Mouse (Mus musculus): ENCODE measurements around the gene Ildr1.
A peak's percentile ranks its signal among the peaks of the same experiment; 100 is the strongest.

The Ildr1 gene

DNA sequence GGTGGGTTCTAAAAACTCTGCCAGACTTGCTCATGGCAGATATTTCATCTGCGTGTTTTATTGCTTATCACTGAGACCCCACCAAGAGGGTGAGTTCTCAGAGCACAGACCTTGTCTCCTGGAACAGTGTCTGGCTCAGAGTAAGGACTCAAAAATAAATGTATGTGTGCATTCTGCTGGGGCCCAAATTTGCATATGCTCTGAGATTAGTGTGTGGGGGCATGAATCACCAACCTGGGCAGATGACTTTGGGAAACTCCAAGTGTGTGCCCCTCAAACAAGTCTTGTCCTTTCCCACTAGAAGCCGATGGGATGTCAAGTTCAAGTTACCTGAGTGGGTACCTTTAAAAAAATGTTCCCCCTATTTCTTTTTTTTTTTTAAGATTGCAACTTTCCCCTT is 6.7 kb downstream of the Ildr1 start:
- no peak for DNase-seq (ENCODE audit: low read depth, low spot score)

DNA sequence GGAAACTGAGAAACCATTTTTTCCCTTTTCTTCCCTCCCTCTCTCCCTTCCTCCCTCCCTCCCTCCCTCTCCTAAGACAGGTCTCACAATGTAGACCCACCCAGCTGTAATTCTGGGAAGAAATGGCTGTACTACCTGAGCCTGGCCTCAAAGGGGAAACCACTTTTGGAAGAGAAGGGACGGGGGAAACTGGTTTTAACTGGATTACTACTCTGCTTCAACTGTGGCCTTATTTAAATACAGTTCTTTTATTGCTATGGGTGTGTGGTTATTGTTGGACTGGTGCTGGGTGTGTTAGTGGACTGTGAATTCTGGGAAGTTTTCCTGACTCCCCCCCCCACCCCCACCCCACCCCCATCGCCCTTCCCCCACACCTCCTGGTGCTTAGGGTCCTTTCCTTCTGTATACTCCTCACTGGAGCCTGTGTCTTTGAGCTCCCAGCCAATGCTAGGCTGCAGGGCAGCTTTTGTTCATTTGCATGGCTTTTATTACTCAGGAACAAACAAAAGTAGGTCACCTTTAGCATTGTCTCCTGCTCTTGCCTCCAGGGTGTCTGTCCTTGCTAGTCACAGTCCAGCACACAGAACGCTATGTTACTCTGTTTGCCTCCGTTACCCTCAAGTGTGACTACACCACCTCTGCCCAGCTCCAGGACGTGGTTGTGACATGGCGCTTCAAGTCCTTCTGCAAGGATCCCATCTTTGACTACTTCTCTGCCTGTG is 14.1 kb downstream of the Ildr1 start:
- no peak for DNase-seq (ENCODE audit: low read depth, low spot score)

GRCm38 (mm10) chr16:36708751-36709150 is 15.0 kb downstream of the Ildr1 start:
- peak; percentile 39 for DNase-seq (ENCODE audit: low read depth, low spot score)

GRCm38 (mm10) chr16:36709405-36709804 is 15.6 kb downstream of the Ildr1 start:
- DNase-seq (ENCODE audit: low read depth, low spot score), result peak; percentile 69

GRCm38 (mm10) chr16:36710794-36711193 is 17.0 kb downstream of the Ildr1 start:
- peak; percentile 65 for DNase-seq (ENCODE audit: low read depth, low spot score)

- DNase-seq (ENCODE audit: low read depth, low spot score), result no peak
These were observed 18.0 kb downstream of the Ildr1 start for GRCm38 (mm10) chr16:36711760-36712159.

DNA sequence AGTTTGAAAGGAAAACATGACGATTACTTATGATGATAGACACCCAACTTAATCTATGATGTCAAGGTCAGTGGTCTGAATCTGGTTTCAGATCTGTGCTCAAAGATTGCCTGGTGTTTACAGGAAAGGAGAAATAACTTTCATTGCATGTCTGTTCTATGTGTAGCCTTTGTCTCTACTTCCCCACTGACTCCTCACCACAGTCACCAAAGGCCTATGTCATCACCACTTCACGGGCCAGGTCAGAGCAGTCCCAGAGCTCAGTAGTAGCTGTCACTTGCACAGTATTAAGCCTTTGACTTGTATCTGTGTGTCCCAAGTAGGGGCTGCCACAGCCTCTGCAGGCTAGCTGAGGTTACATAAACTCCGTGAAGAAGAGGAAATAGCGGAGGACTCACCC is 23.7 kb downstream of the Ildr1 start:
- DNase-seq (ENCODE audit: low read depth, low spot score), result no peak

- DNase-seq (ENCODE audit: low read depth, low spot score), result no peak
These were observed 24.9 kb downstream of the Ildr1 start for GRCm38 (mm10) chr16:36718637-36719036.

DNA sequence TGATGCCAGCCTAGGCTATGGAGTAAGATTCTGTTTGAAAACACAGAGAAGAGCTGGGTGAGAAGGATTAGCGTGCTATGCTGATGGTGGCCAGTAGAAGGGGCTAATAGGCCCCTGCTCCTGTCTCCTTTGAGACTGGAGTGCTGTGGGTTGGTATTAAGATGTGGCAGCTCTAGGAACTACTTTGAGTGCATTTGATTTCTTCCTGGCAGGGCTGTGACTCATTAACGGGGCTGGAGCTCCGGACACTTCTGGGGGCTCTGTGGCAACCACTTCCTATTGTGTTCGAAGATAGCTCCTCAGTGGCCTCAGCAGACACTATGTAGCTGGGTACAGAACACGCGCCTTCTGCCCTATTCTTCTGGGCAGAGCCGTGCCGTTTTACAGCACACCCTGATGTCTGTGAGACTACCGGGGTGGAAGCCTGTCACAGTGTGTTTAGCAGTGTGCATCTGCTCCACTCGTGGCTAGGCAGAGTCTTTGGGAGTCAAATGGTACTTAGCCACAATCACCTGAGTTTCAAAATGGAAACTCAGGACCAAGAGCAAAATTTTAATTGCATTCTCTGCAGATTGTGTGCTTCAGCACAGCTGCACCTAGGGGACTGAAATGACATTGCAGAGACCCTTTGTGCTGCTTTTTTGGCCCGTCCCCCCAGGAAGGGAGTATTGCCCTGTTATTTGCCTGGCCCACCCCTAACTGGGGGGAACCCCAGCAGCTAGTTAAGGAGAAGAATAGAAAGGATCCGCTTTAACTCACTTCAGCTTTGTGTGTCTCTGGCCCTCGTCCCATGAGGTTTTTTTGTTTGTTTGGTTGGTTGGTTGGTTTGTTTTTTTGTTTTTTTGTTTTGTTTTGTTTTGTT is 26.6 kb downstream of the Ildr1 start:
- DNase-seq (ENCODE audit: low read depth, low spot score), result peak; percentile 57

- no peak for DNase-seq (ENCODE audit: low read depth, low spot score)
These were observed 29.0 kb downstream of the Ildr1 start for GRCm38 (mm10) chr16:36722739-36723138.

DNA sequence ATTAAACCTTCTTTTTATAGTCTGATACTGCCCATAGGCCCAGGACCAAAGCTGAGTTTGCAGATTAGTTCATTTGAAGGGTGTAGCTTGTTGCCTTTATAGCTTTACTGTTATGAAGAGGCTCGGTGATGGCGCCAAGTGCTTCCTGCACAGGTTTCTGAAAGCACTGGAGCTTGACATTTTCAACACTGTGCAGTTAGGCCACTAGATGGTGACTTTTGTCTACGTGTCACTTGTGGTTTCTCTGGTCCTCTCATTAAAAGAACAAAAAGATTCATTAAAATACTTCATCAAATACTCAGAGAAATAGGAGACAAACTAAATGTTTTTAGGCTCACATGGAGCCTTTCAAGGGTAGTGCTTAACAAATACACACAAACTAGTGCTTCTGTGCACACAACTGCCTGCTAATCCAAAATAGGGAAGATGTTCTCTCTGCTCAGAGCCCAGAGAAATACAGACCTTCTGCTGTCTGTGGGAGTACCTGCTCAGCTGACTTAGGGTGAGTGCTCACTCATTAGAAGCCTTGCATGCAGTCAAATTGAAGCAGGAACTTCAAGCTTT is 30.2 kb downstream of the Ildr1 start:
- peak; percentile 43 for DNase-seq (ENCODE audit: low read depth, low spot score)

DNA sequence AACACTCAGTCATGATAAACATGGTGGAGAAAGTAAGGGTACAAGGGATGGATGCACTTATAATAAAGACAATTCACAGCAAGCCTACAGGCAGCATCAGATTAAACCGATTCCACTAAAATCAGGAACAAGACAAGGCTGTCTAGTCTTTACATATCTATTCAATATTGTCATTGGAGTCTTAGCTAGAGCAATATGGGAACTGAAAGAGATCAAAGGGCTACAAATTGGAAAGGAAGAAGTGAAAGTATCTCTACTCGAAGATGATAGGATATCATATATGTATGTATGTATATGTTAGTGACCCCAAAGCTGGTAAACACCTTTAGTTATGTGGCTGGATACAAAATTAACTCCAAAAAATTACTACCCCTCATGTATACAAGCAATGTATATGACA is 35.2 kb downstream of the Ildr1 start:
- no peak for DNase-seq (ENCODE audit: low read depth, low spot score)

- no peak for DNase-seq (ENCODE audit: low read depth, low spot score)
These were observed 38.8 kb downstream of the Ildr1 start for GRCm38 (mm10) chr16:36732572-36732971.

DNA sequence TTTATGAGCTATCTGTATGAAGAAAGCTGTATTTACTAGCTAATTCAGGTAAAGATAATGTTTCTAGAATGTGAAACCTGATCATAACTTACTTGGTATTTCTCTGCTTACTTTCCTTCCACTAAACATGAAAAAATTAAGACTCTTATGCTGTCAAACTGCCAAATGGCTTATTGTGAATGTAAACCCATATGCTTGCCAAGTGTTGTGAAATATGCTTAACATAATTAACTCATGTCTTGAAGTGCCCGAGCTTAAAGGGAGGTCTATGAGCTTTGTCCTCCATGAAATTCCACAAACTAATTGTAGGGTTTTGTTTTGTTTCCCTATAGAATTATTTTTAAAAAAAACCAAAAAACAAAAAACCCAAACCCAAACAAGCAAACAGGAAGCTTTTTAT is 40.0 kb downstream of the Ildr1 start:
- DNase-seq (ENCODE audit: low read depth, low spot score), result no peak

- DNase-seq (ENCODE audit: low read depth, low spot score), result no peak
These were observed 41.6 kb downstream of the Ildr1 start for GRCm38 (mm10) chr16:36735421-36735820.

DNA sequence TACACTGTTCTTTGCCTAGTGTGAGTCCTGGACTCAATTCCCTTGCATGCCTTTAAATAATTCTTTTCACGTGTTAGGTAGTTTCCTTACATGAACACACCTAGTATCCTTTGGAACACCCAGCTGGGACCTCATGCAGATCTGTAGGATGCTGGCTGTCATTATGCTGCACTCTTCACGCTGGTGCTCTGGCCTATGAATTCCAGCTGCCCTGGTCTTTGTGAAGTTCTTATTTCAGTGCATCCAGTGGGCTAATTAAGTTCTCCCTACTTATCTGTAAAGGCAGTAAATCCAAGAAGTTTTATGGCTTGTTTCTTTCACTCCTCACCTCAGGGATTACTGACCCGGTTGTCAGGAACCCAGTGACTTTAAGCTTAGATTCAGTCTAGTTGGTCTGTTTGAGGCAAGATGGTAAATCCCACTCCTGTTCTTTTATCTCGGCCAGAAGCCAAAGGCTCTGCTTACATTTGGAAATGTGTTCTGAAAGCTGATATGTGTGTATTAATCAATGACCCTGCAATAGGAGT is 45.7 kb downstream of the Ildr1 start:
- DNase-seq (ENCODE audit: low read depth, low spot score), result no peak

- DNase-seq (ENCODE audit: low read depth, low spot score), result no peak
These were observed 49.8 kb downstream of the Ildr1 start for GRCm38 (mm10) chr16:36743580-36743979.

- DNase-seq (ENCODE audit: low read depth, low spot score), result no peak
These were observed 53.3 kb downstream of the Ildr1 start for GRCm38 (mm10) chr16:36747068-36747467.

DNA sequence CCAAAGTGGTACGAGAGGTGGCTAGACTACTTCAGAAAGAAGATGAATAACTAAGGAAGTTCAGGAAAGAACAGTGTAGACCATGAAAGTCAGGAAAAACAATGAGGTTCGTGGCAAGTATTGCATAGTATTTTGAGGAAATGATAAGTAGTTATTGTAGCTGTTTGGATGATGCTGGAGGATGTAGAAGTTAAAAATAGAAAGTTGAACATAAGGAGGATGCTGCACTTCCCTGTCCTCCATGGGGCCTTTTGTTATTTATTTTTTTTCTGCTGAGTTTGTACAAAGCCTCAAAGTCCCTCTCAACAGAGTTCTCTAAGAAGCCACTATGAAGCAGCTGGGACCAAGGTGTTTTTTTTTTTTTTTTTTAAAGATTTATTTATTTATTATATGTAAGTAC is 54.0 kb downstream of the Ildr1 start:
- DNase-seq (ENCODE audit: low read depth, low spot score), result no peak

DNA sequence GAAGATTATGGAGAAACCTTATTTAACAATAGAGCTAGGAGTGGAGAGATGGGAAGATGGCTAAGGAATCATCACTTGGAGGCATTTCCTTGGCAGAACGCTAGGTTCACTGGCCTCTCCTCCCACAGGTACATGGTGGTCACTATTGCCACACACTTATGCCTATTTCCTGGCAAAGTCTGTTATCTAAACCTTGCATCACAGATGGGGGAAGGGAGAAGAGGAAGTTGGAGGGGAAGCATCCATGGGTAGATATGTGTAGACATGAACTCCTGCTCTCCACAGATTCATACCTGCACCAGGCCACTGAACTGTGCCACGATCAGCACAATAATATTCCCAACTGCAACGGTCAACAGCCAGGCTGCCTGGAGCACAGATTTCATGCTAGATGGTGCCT is 58.2 kb downstream of the Ildr1 start:
- no peak for DNase-seq (ENCODE audit: low read depth, low spot score)

DNA sequence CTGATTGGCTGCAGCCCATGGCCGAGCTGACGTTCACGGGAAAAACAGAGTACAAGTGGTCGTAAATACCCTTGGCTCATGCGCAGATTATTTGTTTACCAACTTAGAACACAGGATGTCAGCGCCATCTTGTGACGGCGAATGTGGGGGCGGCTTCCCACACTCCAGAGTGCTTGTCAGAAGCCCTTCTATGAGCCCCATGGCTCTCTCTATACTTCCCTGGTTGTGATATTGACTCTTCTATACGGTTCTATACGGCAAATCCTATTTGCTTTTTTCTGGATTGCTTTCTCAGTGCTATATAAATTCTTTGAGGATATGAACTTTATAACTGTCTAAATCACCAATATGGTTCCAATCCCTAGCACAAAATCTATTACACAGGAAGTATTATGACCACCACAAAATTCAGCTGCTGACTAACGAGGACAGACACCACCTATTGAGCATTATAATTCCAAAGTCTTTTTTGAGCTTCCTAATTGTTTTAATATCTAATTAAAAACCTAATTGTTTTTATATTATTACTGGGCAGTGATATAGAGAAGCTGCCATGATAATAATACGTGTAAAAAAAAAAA is 76.5 kb downstream of the Ildr1 start:
- peak; percentile 62 for DNase-seq (ENCODE audit: low read depth, low spot score)

DNA sequence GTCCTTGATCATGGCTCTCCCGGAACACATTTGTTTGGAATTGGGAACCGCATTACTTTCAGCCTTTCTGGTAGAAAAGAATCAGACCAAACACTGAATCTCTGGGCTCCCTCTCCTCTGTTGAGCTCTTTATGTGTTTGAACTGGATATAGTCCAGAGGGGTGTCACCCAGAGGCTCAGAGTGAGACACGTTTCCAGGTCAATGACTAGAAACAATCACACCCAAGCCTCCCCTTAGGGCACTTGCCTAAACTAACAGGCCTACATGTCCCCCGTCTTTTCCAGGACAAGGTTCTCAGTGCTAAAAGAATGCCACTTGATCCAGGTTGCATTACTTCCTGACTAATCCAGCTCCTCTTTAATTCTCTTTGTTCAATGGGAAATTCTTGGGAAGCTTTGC is 77.1 kb downstream of the Ildr1 start:
- DNase-seq (ENCODE audit: low read depth, low spot score), result no peak
